ENCODE assay signal across 9 mouse cellular contexts in genomic region chr2:170826821-170827441, GRCm38 (mm10).
DNase-seq lines count a peak whose midpoint lies in the region; ATAC-seq lines count a peak whose summit lies in the region.
"Had no signal": no experiment of that assay in that cellular context is flagged by ENCODE, and none has a peak within 500 bp of the region (broad histone marks: within the 10 kb centered on the region; RNA-seq: fewer than 3 reads in every experiment).

No protein-coding gene starts in this region.

- ATAC-seq in forebrain, embryonic 11.5 days (replicated peaks; ENCODE audit: low FRiP score) = no peak
- ATAC-seq in kidney, embryonic 14.5 days (ENCODE audit: low FRiP score, low TSS enrichment) = peak; percentile 68

- DNase-seq in forebrain, embryonic 11.5 days (ENCODE audit: low spot score) = peak; percentile 32
- no peak for DNase-seq in forebrain, embryonic 10.5 days (ENCODE audit: extremely low spot score, low spot score)
- peak; percentile 10 to 16 for DNase-seq in gastrocnemius, adult 8-10 months (ENCODE audit: low spot score in 2 of 2)
- DNase-seq in lung, postnatal 36 days = peak; percentile 54
- no peak for DNase-seq in retina, postnatal 1 day
- no peak for DNase-seq in midbrain, embryonic 10.5 days (ENCODE audit: low spot score)
- no peak for DNase-seq in left cerebral cortex, postnatal 25 days (ENCODE audit: low spot score in 2 of 2)

- no peaks in the 10 kb centered on the region for H3K27me3 ChIP-seq in forebrain, embryonic 11.5 days (ENCODE audit: control insufficient read depth, insufficient read depth, low read length)
- H3K27me3 ChIP-seq in forebrain, embryonic 10.5 days (ENCODE audit: poor library complexity, severe bottlenecking) = no peaks in the 10 kb centered on the region
- no peaks in the 10 kb centered on the region for H3K27me3 ChIP-seq in kidney, embryonic 14.5 days (ENCODE audit: control insufficient read depth, insufficient read depth, low read length)
- H3K27me3 ChIP-seq in midbrain, embryonic 10.5 days (ENCODE audit: low read depth, poor library complexity, severe bottlenecking) = no peaks in the 10 kb centered on the region
- H3K27me3 ChIP-seq: embryonic facial prominence, embryonic 13.5 days had no signal

- no peak overlapping the region for H3K4me3 ChIP-seq in forebrain, embryonic 11.5 days (ENCODE audit: low read depth, low read length)
- H3K4me3 ChIP-seq in forebrain, embryonic 10.5 days = no peak overlapping the region
- H3K4me3 ChIP-seq in kidney, embryonic 14.5 days (ENCODE audit: low read length) = peak overlapping the region; percentile 9; the same call in 1 of the 2 replicates
- no peak overlapping the region for H3K4me3 ChIP-seq in midbrain, embryonic 10.5 days
- H3K4me3 ChIP-seq: embryonic facial prominence, embryonic 13.5 days had no signal

- H3K9me3 ChIP-seq in forebrain, embryonic 11.5 days (ENCODE audit: control insufficient read depth, low read length) = no peaks in the 10 kb centered on the region
- H3K9me3 ChIP-seq in forebrain, embryonic 10.5 days = no peaks in the 10 kb centered on the region
- no peaks in the 10 kb centered on the region for H3K9me3 ChIP-seq in kidney, embryonic 14.5 days (ENCODE audit: control insufficient read depth, low read length)
- no peaks in the 10 kb centered on the region for H3K9me3 ChIP-seq in midbrain, embryonic 10.5 days (replicated peaks)
- H3K9me3 ChIP-seq: embryonic facial prominence, embryonic 13.5 days had no signal

- intact Hi-C loops in left cerebral cortex, postnatal 25 days (cut with DNase I) = no loop called here

- no peaks in the 10 kb centered on the region for H3K36me3 ChIP-seq in forebrain, embryonic 11.5 days (ENCODE audit: control insufficient read depth, insufficient read depth, low read length)
- no peaks in the 10 kb centered on the region for H3K36me3 ChIP-seq in forebrain, embryonic 10.5 days (replicated peaks)
- no peaks in the 10 kb centered on the region for H3K36me3 ChIP-seq in kidney, embryonic 14.5 days (ENCODE audit: control insufficient read depth, insufficient read depth, low read length)
- no peaks in the 10 kb centered on the region for H3K36me3 ChIP-seq in midbrain, embryonic 10.5 days
- H3K36me3 ChIP-seq: embryonic facial prominence, embryonic 13.5 days had no signal

- H3K4me2 ChIP-seq in forebrain, embryonic 11.5 days (ENCODE audit: low read depth, low read length, severe bottlenecking) = no peak overlapping the region
- H3K4me2 ChIP-seq in kidney, embryonic 14.5 days (replicated peaks; ENCODE audit: low read depth, low read length) = peak overlapping the region; percentile 17
- H3K4me2 ChIP-seq: embryonic facial prominence, embryonic 13.5 days had no signal

- H3K9ac ChIP-seq in forebrain, embryonic 11.5 days (ENCODE audit: low read length) = no peak overlapping the region
- H3K9ac ChIP-seq in kidney, embryonic 14.5 days (ENCODE audit: low read depth, low read length) = 0 out of 2 replicates have a peak overlapping the region, but pooled peaks have one; percentile 5
- H3K9ac ChIP-seq: embryonic facial prominence, embryonic 13.5 days had no signal

- no peak overlapping the region for H3K27ac ChIP-seq in forebrain, embryonic 11.5 days (ENCODE audit: low read depth, low read length)
- no peak overlapping the region for H3K27ac ChIP-seq in forebrain, embryonic 10.5 days
- 0 out of 2 replicates have a peak overlapping the region, but pooled peaks have one; percentile 47 for H3K27ac ChIP-seq in kidney, embryonic 14.5 days (ENCODE audit: low read depth, low read length)
- H3K27ac ChIP-seq in midbrain, embryonic 10.5 days (replicated peaks) = no peak overlapping the region
- H3K27ac ChIP-seq: embryonic facial prominence, embryonic 13.5 days had no signal

- WGBS in forebrain, embryonic 11.5 days = 85% methylated on average over 17 of the region's 17 CpGs
- WGBS in forebrain, embryonic 10.5 days = 87% methylated on average over 17 of the region's 17 CpGs
- 30% methylated on average over 17 of the region's 17 CpGs for WGBS in kidney, embryonic 14.5 days
- 88% methylated on average over 17 of the region's 17 CpGs for WGBS in midbrain, embryonic 10.5 days

- H3K4me1 ChIP-seq in forebrain, embryonic 11.5 days (replicated peaks; ENCODE audit: control insufficient read depth, insufficient read depth, low read length) = no peaks in the 10 kb centered on the region
- H3K4me1 ChIP-seq in forebrain, embryonic 10.5 days = 0 out of 2 replicates have a peak, but pooled peaks cover 7% of the 10 kb centered on the region
- H3K4me1 ChIP-seq in kidney, embryonic 14.5 days (ENCODE audit: control insufficient read depth, insufficient read depth, low read length) = peaks cover 6% of the 10 kb centered on the region; the same call in 1 of the 2 replicates
- H3K4me1 ChIP-seq in midbrain, embryonic 10.5 days = peaks cover 17% of the 10 kb centered on the region
- H3K4me1 ChIP-seq: embryonic facial prominence, embryonic 13.5 days had no signal

Comparison
In these comparisons a context has a peak if more than half of its experiments do, and no peak if none do; other contexts are left out.
1. DNase-seq: peak in forebrain, embryonic 11.5 days (single experiment), gastrocnemius, adult 8-10 months (2 of 2) and lung, postnatal 36 days (single experiment); none in forebrain, embryonic 10.5 days (single experiment), retina, postnatal 1 day (single experiment), midbrain, embryonic 10.5 days (single experiment) and left cerebral cortex, postnatal 25 days (0 of 2).